Mouse (Mus musculus) limb, embryonic 15.5 days (tissue): ENCODE measurements around the gene Hnrnpc. TPM values are rescaled to one million over a fixed set of nuclear protein-coding genes. Genes with fewer than 3 reads are reported as not detected.
"Not testable (repeated sequence)": the region's sequence is repeated elsewhere in the genome, so short reads cannot be mapped to it uniquely, and the experiment has no call there.

Experiments
- ATAC-seq: fragments of 200-750 bp; cut with Nextera tagmentation; 2 replicates; pipeline ENCODE4 v1.8.0; 2017; ENCODE audit warnings: low read depth, moderate TSS enrichment; ENCODE audit not compliant: insufficient number of reproducible peaks, low FRiP score, low TSS enrichment
- H3K27ac ChIP-seq: fragments of 300-500 bp; sonication (generic); 2 replicates; pipeline ENCODE4 v1.5.1; 2015; ENCODE audit warnings: moderate library complexity, mild to moderate bottlenecking, inconsistent platforms
- H3K27me3 ChIP-seq: fragments of 300-500 bp; sonication (generic); 2 replicates; pipeline ENCODE4 v1.6.1; 2015; ENCODE audit warnings: inconsistent platforms
- H3K36me3 ChIP-seq: fragments of 300-500 bp; sonication (generic); 2 replicates; pipeline ENCODE4 v1.6.1; 2015; ENCODE audit warnings: inconsistent platforms
- H3K4me1 ChIP-seq: fragments of 300-500 bp; sonication (generic); 2 replicates; pipeline ENCODE4 v1.6.1; 2015; ENCODE audit warnings: inconsistent platforms
- H3K4me2 ChIP-seq: fragments of 300-500 bp; sonication (generic); 2 replicates; pipeline ENCODE4 v1.6.1; 2015; ENCODE audit warnings: mild to moderate bottlenecking, inconsistent platforms
- H3K4me3 ChIP-seq: fragments of 300-500 bp; sonication (generic); 2 replicates; pipeline ENCODE4 v1.5.1; 2015; ENCODE audit warnings: mild to moderate bottlenecking, inconsistent platforms
- H3K9ac ChIP-seq: fragments of 300-500 bp; sonication (generic); 2 replicates; pipeline ENCODE4 v1.6.1; 2015; ENCODE audit warnings: inconsistent platforms
- H3K9me3 ChIP-seq: fragments of 300-500 bp; sonication (generic); 2 replicates; pipeline ENCODE4 v1.6.1; 2016; ENCODE audit warnings: inconsistent platforms
- WGBS: fragments of 180-500 bp; shearing (Covaris S2); methylation state at CpG from one replicate; pipeline ENCODE4 v1.1.7; 2015; 5-methylcytosine and 5-hydroxymethylcytosine counted together
- polyA plus RNA-seq: library from polyadenylated mRNA; unstranded; fragments of >200 nt; fragmentation: Nextera tagmentation; extraction: Ambion mirVana; gene quantifications from 2 replicates; pipeline ENCODE4 v1.2.1, GENCODE M21; 2015

Gene Hnrnpc
- polyA plus RNA-seq, 1 experiment from 2014 or later, result 558 TPM

DNA sequence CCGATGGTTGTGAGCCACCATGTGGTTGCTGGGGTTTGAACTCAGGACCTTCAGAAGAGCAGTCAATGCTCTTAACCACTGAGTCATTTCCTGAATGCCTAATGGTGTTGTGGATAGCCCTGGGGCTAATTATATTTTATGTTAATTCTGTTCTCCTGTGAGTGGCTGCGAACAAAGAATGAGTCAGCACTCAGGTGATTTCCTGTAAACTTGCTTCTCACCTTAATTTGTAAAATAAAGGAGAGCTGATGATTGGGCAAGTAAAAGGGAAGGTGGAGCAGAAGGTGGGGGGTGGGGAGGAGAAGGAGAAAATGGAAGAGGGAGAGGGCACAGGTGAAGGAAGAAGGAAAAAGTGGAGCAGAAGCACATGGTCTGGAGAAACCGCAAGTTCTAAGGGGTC lies 51.1 kb downstream of the Hnrnpc start:
- WGBS, result 78% methylated on average over 3 of the region's 3 CpGs
- H3K27me3 ChIP-seq, H3K36me3 ChIP-seq, H3K4me1 ChIP-seq, H3K9ac ChIP-seq, H3K4me3 ChIP-seq, H3K4me2 ChIP-seq, ATAC-seq, H3K9me3 ChIP-seq, H3K27ac ChIP-seq: not testable (repeated sequence)

DNA sequence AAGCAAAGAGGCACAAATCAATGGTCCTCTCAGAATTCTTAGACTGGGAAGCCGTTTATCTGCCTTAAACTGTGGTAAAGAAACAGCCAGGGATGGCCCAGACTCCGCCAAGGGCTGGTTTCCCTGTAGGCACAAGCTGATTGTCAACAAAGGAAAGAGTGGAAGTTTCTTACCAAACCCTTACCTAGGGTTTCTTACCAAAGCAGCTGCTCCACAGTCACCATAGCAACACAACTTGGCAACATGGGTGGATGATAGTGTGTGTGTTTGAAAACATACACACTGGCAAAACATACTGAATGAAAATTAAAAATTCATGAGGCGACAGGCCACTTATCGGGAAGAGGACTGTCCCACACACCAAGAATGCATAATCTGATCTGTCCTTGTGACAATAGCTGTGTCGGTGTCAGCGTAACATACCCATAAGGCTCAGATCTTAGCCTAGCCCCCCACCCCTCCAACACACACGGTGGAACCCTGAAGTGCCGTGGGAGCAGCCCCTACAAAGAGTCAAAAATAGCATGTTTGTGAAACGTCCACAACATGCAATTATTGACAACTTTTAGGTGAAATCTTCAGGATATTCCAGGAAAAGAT lies 57.8 kb downstream of the Hnrnpc start:
- H3K27me3 ChIP-seq, result no peaks in the 10 kb centered on the region
- H3K27ac ChIP-seq, result no peak overlapping the region
- H3K4me2 ChIP-seq, result no peak overlapping the region
- no peak overlapping the region for H3K4me3 ChIP-seq
- 83% methylated on average over 9 of the region's 9 CpGs for WGBS
- H3K4me1 ChIP-seq, result peaks cover 3% of the 10 kb centered on the region; the same call in 1 of the 2 replicates
- H3K9me3 ChIP-seq, result no peaks in the 10 kb centered on the region
- H3K36me3 ChIP-seq, result no peaks in the 10 kb centered on the region
- no peak for ATAC-seq
- no peak overlapping the region for H3K9ac ChIP-seq

DNA sequence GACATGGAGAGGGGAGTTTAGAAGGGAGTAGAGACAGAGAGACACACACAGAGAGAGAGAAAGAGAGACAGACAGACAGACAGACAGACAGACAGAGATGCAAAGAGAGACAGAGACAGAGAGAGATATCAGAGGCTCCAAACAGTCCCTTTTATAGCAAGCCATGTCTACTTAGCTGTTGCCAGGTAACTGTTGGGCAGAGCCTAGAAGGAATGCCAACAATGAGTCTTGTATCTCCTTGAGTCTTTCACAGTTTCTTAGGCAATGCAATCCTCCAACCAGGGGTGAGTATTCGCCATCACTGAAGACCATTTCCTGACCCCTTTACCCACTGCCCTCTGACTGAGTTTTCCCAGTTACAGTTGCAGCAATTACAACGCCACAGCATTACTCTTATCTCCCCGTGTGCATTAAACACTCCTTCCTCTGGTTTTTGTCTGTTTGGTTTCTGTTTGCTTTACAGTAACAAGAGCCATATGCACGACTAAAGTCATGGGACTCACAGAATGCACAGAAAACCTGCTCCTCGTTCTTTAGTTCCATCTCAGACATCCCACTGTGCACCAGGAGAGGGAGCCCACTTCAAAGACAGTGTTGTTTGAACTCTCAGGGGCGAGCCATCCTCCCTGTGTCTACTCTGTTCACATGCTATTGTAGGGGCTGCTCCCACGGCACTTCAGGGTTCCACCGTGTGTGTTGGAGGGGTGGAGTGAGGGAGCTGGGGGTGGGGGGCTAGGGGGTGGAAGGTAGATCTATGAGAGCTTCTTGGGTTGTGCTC lies 58.7 kb downstream of the Hnrnpc start:
- no peak overlapping the region for H3K9ac ChIP-seq
- no peaks in the 10 kb centered on the region for H3K9me3 ChIP-seq
- no peaks in the 10 kb centered on the region for H3K36me3 ChIP-seq
- no peak for ATAC-seq
- H3K27me3 ChIP-seq, result no peaks in the 10 kb centered on the region
- no peak overlapping the region for H3K27ac ChIP-seq
- H3K4me3 ChIP-seq, result no peak overlapping the region
- peaks cover 3% of the 10 kb centered on the region; the same call in 1 of the 2 replicates for H3K4me1 ChIP-seq
- WGBS, result 8% methylated on average over 8 of the region's 8 CpGs
- no peak overlapping the region for H3K4me2 ChIP-seq

DNA sequence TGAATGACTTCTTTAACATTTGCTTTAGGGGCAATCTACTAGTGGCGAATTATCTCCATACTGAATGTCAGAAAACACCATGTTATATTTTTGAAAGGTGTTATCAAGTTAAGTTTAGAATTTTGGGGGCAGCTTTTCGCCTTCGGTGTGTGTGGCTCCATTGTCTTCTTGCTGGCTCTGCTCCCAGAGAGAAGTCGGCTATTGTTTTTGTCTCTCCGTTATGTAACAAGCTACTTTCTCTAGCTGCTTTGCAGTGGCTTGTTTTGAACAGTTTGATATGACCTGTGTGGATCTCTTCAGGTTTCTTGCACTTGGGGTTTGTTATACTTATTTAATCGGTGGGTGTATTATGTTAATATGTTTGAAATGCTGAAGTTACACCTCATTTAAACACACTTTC lies 60.4 kb downstream of the Hnrnpc start:
- Histone ChIP-seq H3K4me3 (no peak overlapping the region), H3K4me2 (no peak overlapping the region), H3K9me3 (no peaks in the 10 kb centered on the region), H3K9ac (no peak overlapping the region), H3K4me1 (peaks cover 3% of the 10 kb centered on the region; the same call in 1 of the 2 replicates), H3K27me3 (no peaks in the 10 kb centered on the region), H3K27ac (no peak overlapping the region), H3K36me3 (no peaks in the 10 kb centered on the region)
- ATAC-seq, result no peak
- WGBS, result 70% methylated on average over 6 of the region's 6 CpGs

DNA sequence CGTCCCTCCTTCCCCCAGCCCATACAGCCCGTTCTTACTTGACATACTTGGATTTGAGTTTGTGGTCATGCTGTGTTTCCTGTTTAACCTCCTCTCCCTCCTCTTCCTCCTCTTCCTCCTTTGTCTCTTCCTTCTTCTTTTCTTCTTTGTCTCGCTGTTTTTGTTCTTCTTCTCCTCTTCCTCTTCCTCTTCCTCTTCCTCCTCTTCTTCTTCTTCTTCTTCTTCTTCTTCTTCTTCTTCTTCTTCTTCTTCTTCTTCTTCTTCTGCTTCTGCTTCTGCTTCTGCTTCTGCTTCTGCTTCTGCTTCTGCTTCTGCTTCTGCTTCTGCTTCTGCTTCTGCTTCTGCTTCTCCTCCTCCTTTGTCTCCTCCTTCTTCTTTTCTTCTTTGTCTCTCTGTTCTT lies 61.5 kb downstream of the Hnrnpc start, which contains the start of gene Olfr221:
Olfr221 (minus strand) TSS at position 101 of the 400 bp plus-strand sequence.
- not testable (repeated sequence) for H3K27me3 ChIP-seq, H3K9ac ChIP-seq, H3K4me3 ChIP-seq, ATAC-seq, H3K4me1 ChIP-seq, H3K4me2 ChIP-seq, H3K9me3 ChIP-seq, H3K36me3 ChIP-seq, H3K27ac ChIP-seq
- 67% methylated on average over 3 of the region's 3 CpGs for WGBS

DNA sequence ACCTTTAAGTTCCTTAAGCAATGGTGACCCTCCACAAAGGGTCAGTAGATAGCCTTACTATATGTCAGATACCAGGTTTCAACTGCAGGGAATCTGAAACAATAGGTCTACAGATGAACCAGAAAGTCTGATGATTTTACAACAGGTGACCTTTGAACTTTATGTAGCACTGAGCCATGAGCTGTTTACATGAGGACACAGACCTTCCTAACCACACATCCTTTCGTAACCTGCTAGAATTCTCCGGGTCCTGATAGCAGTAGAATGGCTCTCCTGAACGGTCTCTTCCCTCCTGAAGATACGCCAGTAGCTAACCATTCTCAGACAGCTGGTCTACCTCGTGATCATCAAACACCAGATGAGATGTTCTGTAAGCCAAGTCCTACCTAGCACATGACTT lies 64.5 kb downstream of the Hnrnpc start:
- Histone ChIP-seq H3K4me1 (no peaks in the 10 kb centered on the region), H3K27me3 (no peaks in the 10 kb centered on the region), H3K36me3 (no peaks in the 10 kb centered on the region), H3K27ac (no peak overlapping the region), H3K4me3 (no peak overlapping the region), H3K9ac (no peak overlapping the region), H3K4me2 (no peak overlapping the region), H3K9me3 (no peaks in the 10 kb centered on the region)
- ATAC-seq, result no peak
- 88% methylated on average over 5 of the region's 5 CpGs for WGBS

DNA sequence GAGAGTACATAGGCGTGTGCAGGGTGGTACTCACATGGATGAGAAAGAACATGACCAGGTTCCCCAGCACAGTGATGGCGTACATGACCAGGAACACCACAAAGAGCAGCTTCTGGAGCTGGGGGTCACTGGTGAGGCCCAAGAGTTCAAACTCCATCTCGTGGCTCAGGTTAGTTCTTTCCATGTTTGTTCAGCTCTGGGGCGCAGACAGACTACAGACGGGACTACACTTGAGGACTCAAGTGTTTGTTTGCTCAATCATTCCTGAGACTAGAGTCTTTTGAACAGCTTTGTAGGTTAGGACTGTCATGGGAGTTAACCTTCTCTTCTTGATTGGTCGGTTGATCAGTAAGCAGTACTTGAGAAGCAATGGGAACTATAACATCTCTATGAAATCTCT lies 67.9 kb downstream of the Hnrnpc start:
- no peaks in the 10 kb centered on the region for H3K4me1 ChIP-seq

DNA sequence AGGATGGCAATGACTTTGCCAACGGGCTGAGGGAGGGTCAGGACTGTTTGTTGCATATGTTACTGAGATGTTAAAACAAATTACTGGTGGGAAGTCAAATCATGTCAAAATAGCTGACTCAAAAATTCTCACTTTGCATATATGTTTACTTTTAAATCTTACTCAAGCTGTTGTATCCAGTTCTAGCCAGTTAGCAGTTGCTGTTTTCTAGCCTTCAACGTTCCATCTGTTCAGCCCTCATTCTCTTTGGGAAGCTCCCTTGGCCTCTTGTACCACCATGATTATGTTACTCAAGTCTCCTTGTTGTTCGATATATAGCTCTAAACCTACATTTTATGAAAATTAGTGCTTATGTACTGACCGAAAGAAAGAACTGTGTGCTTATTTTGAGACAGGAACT lies 77.5 kb downstream of the Hnrnpc start:
- WGBS, result 83% methylated on average over 4 of the region's 4 CpGs
- no peaks in the 10 kb centered on the region for H3K9me3 ChIP-seq

More for the DNA sequence above, 67.9 kb downstream of the Hnrnpc start:
- ATAC-seq, result no peak
- Histone ChIP-seq H3K9me3 (no peaks in the 10 kb centered on the region), H3K4me3 (no peak overlapping the region), H3K4me2 (no peak overlapping the region), H3K27ac (no peak overlapping the region), H3K27me3 (no peaks in the 10 kb centered on the region), H3K9ac (no peak overlapping the region), H3K36me3 (no peaks in the 10 kb centered on the region)
- WGBS, result 84% methylated on average over 6 of the region's 6 CpGs

DNA sequence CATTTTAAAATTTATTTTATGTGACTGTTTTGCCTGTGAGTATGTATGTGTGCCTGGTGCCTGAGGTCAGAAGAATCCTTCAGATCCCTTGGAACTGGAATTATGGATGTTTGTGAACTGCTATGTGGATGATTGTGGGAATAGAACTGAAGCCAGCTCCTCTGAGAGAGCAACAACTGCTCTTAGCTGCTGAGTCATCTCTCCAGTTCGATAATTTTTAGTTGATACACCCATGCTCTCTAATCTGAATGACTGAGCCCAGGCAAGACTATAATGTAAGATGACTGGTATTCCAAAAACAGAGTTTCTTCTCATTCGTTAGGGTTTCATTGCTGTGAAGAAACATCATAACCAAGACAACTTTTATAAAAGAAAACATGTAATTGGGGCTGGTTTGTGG lies 79.7 kb downstream of the Hnrnpc start:
- no peak overlapping the region for H3K9ac ChIP-seq
- H3K36me3 ChIP-seq, result no peaks in the 10 kb centered on the region
- H3K4me1 ChIP-seq, result peaks cover 28% of the 10 kb centered on the region
- no peak overlapping the region for H3K27ac ChIP-seq
- ATAC-seq, result no peak
- 79% methylated on average over 2 of the region's 2 CpGs for WGBS
- no peaks in the 10 kb centered on the region for H3K9me3 ChIP-seq
- H3K4me3 ChIP-seq, result no peak overlapping the region
- no peak overlapping the region for H3K4me2 ChIP-seq
- no peaks in the 10 kb centered on the region for H3K27me3 ChIP-seq

More for the DNA sequence above, 77.5 kb downstream of the Hnrnpc start:
- Histone ChIP-seq H3K4me2 (no peak overlapping the region), H3K4me1 (peaks cover 19% of the 10 kb centered on the region), H3K4me3 (no peak overlapping the region), H3K9ac (no peak overlapping the region), H3K36me3 (no peaks in the 10 kb centered on the region), H3K27ac (no peak overlapping the region), H3K27me3 (no peaks in the 10 kb centered on the region)
- no peak for ATAC-seq

Other genes starting within 250 kb of the Hnrnpc start
- gene Mettl17, start 219.2 kb downstream of the Hnrnpc start, polyA plus RNA-seq, result 46.8 and 48.4 TPM in 2 replicates
- 6.0 and 6.1 TPM in 2 replicates for gene Slc39a2, start 211.1 kb downstream of the Hnrnpc start, polyA plus RNA-seq
- gene Ndrg2, start 189.9 kb downstream of the Hnrnpc start, polyA plus RNA-seq, result 105 and 117 TPM in 2 replicates
- gene Tppp2, start 185.6 kb downstream of the Hnrnpc start, polyA plus RNA-seq, result not detected in 2 replicates
- not detected in 2 replicates for gene Rnase13, start 181.3 kb downstream of the Hnrnpc start, polyA plus RNA-seq
- 126 and 149 TPM in 2 replicates for gene Arhgef40, start 119.3 kb downstream of the Hnrnpc start, polyA plus RNA-seq
- gene Tmem253, start 88.4 kb downstream of the Hnrnpc start, polyA plus RNA-seq, result 0.29 and 0.37 TPM in 2 replicates
- 26.7 and 27.5 TPM in 2 replicates for gene Zfp219, start 83.3 kb downstream of the Hnrnpc start, polyA plus RNA-seq
- not detected in 2 replicates for gene Olfr221, start 61.6 kb downstream of the Hnrnpc start, polyA plus RNA-seq
- gene Rpgrip1, start 6.7 kb upstream of the Hnrnpc start, polyA plus RNA-seq, result 55.9 and 59.3 TPM in 2 replicates
- gene Supt16, start 93.4 kb upstream of the Hnrnpc start, polyA plus RNA-seq, result 47.4 and 51.4 TPM in 2 replicates
- gene Chd8, start 153.8 kb upstream of the Hnrnpc start, polyA plus RNA-seq, result 27.5 and 31.9 TPM in 2 replicates
- gene Tox4, start 175.1 kb upstream of the Hnrnpc start, polyA plus RNA-seq, result 41.8 and 45.8 TPM in 2 replicates
- gene Rab2b, start 175.5 kb upstream of the Hnrnpc start, polyA plus RNA-seq, result 24.0 and 25.0 TPM in 2 replicates
- 36.6 and 41.6 TPM in 2 replicates for gene Mettl3, start 201.1 kb upstream of the Hnrnpc start, polyA plus RNA-seq
- 13.3 and 15.2 TPM in 2 replicates for gene Sall2, start 224.7 kb upstream of the Hnrnpc start, polyA plus RNA-seq